Mouse (Mus musculus): ENCODE data around the gene Fntb.

Gene Fntb

DNA sequence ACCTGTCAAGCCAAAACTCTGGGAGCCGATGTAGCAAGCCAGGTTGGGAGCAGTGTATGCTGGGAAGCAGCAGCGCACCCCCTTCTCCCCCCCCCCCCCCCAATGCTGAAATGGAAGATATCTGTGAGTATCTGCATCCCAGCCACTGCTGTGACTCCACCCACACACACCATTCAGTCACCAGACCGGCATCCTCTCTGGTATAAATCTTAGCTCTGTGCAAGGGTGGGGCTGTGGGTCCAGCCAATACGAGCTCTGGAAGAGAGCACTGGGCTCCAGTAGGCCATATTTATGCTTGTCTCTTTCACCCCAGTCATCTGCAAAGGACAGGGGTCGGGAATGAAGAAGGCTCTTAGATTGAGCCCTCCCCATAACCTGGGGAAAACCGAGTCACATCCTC, 155.0 kb downstream of the Fntb start:
- no peak for DNase-seq (ENCODE audit: low read depth, low spot score)

DNA sequence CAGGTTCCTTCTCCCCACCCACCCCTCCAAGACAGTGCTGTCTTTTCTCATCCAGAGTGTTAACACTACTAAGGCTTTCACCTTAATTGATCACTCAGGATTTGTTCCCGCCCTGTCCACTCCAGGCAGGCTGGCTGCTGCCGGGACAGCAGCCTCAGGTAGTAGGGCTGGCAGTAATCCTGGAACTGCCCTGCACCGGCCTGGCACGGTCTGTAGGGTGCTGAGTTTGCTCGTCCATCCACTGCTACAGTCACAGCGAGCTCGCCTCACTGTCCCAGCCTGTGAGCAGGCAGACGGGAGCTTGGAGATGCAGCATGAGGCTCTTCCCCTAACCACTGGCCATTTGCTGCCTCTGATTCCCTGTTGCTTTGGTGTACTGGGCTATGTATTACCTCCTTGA, 155.6 kb downstream of the Fntb start:
- no peak for DNase-seq (ENCODE audit: low read depth, low spot score)

DNA sequence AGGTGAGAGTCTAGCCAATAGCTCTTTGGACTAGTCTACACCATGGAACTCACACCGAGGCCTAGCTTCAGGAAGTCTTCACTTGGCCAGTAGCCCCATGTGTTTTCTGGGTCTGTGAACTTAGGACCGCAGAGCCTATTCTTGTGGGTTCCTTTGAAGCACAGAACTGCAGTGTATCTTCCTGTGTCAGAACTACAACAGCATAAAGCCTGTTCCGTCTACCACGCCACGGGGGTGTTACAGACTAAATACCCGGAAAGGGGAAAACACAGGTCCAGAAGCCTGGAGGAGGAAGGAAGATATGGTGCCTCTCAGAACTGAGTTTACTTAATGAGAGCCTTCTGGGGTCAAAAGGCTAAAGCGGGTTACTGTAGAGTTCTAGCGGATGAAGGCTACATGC, 157.7 kb downstream of the Fntb start:
- no peak for DNase-seq (ENCODE audit: low read depth, low spot score)

DNA sequence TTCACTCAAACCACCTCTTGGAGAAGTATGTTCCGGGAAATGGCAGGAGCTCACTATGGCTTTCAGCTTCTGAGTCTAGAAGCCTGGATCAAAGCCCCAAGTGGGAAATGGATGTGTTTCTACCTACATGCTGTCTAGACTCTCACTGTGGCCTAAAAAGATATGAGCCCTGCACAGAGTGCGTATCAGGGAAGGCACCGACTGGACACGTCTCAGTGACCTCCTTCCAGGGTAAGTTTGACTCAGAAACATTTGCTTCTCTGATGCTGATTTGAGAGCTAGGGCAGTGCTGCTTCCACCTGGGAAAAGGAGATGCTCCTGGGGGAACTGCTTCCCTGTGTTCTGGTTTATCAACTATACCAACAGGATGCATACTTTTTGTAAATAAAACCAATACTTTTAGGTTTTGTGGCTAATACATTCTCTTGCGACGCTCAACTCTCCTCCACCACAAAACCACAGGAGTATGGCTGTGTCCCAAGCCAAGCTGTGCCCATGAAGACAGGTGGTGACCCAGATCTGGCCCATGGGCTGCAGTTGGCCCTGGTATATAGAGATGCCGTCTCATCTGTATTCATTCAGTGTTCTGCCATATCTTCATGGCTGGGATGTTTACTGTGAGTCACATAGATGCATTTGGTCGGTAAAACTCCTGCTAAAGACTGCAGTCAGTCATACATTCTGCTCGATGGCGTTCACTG, 159.7 kb downstream of the Fntb start:
- DNase-seq (ENCODE audit: low read depth, low spot score): no peak

DNA sequence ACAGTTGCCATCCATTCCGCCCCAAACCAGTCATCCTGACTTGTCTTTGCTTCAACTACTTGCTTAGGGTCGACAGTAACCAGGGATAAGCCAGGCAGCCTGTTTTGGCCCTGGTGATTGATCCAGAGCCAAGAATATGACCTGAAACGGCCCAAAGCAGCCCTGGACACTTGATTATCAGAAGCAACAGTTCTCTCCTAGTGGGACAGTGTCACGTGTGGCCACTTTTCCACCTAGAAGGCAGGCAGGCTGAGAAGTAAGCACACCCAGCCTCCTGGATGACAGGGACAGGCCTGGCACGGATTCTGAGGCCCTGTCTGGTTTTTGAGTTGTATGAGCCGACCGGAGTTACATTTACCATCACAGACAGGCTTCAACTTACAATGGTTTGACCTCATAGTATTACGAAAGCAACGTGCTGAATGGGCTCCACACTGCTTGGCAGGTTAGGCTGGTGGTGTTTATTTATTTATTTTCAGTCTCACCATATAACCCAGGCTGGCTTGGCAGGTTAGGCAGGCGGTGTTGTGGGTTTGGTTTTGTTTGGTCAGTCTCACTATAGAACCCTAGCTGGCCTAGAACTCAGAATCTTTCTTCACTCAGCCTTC, 161.1 kb downstream of the Fntb start:
- no peak for DNase-seq (ENCODE audit: low read depth, low spot score)

DNA sequence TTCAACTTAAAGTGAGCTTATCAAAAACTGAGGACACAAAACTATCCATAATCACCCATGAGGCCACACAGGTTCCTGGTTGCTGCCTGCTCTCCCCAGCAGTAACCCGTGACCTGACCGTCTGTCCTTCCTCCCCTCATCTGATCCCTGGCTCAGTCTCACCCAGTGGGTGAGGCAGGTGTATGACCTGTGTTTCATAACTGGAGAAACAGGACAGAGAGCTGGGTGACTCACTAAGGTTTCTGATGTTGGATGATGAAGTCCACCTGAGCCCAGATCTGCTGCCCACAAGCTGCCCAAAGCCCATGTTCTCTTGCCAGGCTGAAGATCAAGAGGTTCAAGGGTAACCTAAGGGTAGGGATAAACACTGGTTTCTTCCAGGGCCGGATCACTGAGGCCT, 161.6 kb downstream of the Fntb start:
- DNase-seq (ENCODE audit: low read depth, low spot score): no peak

- no peak for DNase-seq (ENCODE audit: low read depth, low spot score)
Observed at GRCm38 (mm10) chr12:76927539-76927938, 162.2 kb downstream of the Fntb start.

DNA sequence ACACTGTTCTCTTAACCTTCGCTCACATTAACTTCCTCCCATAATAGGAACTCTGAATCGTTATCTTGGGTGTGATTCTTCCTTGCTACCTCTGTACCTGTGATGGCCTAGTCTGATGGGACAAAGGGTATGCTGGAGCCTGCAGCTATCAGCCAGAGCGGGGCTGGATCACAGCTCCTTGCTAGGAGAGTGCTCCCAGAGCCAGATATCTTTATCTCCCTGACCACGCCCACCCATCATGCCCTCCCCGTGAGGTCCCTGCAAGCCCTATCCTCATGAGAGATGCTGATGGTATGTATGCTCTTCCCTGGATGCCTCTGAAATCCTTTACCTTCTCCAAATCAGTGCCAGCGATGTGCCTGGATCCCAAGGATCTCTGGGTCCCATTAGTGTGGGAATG, 164.8 kb downstream of the Fntb start:
- no peak for DNase-seq (ENCODE audit: low read depth, low spot score)

GRCm38 (mm10) chr12:76931739-76932687, 166.6 kb downstream of the Fntb start:
- DNase-seq (ENCODE audit: low read depth, low spot score): no peak

GRCm38 (mm10) chr12:76932688-76933060, 167.3 kb downstream of the Fntb start:
- no peak for DNase-seq (ENCODE audit: low read depth, low spot score)

DNA sequence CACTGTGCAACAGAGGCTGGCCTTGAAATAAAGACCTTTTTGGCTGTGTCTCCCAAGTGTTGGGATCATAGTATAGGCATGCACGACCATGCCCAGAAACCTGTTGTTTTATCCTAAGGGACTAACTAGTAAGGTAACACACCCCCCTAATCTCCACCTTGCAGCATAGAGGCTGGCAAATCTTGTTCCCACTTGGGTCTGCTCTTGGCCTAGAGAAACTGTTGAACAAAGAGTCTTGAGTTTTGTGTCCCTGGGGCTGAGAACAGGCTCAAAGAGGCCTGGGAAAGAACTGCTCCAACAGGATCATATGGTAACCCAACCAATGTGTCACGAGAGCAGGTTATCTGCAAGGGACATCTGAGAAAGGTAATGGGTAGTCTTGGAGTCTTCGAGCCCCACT, 169.0 kb downstream of the Fntb start:
- no peak for DNase-seq (ENCODE audit: low read depth, low spot score)

DNA sequence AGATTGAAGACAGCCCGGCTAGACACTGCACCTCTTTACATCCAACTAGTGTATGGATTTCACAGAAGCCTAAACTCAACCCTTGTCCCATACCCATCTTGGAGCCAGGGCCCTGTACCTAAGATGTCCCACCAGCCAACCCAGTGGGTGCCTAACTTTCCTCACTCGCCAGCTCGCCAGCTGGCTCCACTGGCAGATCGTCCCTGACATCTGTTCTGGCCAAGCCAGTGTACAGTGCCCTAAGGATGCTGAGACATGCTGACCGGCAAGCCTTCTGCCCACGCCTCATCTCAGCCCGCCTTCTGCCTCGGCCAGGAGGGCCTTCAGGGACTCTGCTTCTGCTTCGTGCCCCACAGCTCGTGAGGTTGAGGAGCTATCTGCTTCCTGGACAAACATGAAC, 170.8 kb downstream of the Fntb start:
- no peak for DNase-seq (ENCODE audit: low read depth, low spot score)

GRCm38 (mm10) chr12:76938013-76938412, 172.6 kb downstream of the Fntb start:
- no peak for DNase-seq (ENCODE audit: low read depth, low spot score)

GRCm38 (mm10) chr12:76941524-76941923, 176.1 kb downstream of the Fntb start:
- DNase-seq (ENCODE audit: low read depth, low spot score): no peak

GRCm38 (mm10) chr12:76942476-76942875, 177.1 kb downstream of the Fntb start:
- no peak for DNase-seq (ENCODE audit: low read depth, low spot score)

- DNase-seq (ENCODE audit: low read depth, low spot score): no peak
Observed at GRCm38 (mm10) chr12:76943046-76943445, 177.7 kb downstream of the Fntb start.

DNA sequence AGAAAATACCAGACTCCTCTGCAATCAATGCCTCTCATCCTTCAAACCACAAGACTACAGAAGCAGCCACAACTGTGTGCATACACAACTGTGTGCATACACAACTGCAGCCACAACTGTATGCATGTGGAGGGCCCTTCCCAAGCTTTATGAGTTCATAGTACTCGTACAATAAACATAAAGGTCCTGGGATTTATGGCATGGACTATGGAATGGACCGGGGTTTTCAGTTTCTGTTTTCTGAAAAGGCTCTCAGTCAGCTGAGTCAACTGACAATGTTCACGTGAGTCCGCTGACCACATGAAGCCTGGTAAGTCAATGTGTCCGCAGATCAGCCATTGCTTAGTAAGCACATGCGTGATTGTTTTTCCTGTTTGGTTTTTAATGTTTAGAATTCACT, 178.1 kb downstream of the Fntb start:
- no peak for DNase-seq (ENCODE audit: low read depth, low spot score)

- DNase-seq (ENCODE audit: low read depth, low spot score): no peak
Observed at GRCm38 (mm10) chr12:76947487-76947886, 182.1 kb downstream of the Fntb start.

DNA sequence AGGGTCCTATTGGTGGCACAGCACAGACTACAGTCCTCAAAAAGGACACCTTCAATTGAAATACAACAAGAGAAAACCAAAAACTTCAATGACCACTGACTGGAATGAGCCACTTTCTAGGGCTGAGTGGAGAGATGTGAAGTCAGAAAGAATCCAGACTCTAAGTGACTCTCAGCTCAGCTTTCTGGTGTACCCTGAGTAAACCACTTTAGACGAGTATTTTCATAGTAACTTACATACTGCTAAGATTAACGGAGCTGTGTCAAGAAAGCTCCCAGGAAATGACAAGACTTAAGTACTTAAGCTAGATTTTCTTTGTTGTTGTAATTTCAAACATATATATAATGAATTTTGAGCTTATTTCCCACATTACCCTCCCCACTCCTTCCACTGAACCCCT, 182.8 kb downstream of the Fntb start:
- no peak for DNase-seq (ENCODE audit: low read depth, low spot score)

DNA sequence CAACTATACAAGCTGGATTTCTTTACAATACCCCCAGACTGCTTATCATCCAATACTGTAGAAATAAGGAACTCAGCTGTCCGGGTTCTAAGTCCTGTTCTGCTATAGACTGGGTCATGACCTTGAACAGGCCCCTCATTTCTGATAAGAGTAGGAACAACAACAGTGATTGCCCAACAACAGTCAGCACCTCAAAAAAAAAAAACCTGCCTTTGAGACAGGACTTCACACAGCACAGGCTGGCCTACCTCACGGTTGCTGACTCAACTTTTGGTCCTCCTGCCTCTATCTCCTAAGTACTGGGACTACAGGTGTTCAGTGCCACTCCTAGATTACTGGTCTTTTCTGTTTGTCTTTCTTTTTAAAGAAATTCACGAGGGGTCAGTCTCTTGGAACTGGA, 183.4 kb downstream of the Fntb start:
- DNase-seq (ENCODE audit: low read depth, low spot score): no peak

- no peak for DNase-seq (ENCODE audit: low read depth, low spot score)
Observed at GRCm38 (mm10) chr12:76950330-76950729, 184.9 kb downstream of the Fntb start.

GRCm38 (mm10) chr12:76953750-76954363, 188.5 kb downstream of the Fntb start:
- no peak for DNase-seq (ENCODE audit: low read depth, low spot score)
